Mouse (Mus musculus): ENCODE data around the gene Syt15. TPM values are rescaled to one million over a fixed set of nuclear protein-coding genes. Genes with fewer than 3 reads are reported as not detected.
A peak's percentile ranks its signal among the peaks of the same experiment; 100 is the strongest.
"Not testable (repeated sequence)": the region's sequence is repeated elsewhere in the genome, so short reads cannot be mapped to it uniquely, and the experiment has no call there.

Gene Syt15
- total RNA-seq, 2 experiments from 2014 or later: 0.35 to 0.67 TPM

DNA sequence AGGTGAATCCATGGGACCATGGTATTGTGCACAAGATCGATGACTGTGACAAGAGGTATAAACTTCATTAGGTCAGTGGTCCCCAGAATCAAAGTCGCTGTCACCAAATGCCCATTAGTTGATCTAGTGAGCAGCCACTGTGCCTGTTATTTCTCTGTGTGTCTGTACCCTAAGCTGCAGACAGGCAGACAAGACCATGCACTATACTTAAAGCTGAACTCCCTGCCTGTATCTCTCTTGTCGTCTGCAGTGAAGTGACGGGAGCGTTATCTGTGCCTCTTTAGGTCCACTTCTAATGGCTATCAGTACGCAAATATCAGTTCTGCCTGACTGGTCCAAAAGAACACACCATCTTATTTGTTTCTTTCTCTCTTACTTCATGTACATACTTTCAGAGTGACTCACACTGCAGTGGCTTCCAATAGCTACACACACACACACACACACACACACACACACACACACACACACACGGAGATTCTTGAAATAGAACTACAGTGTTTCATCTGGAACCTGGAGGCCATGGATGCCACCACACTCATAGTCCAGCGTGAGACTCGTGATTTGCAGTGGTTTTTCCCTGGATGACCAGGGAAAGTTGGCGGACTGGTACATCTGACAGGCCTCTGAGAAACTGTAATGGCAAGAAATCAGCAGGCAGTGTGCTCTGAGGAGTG lies 9.6 kb downstream of the Syt15 start:
- DNase-seq: peak; percentile 14 to 22

DNA sequence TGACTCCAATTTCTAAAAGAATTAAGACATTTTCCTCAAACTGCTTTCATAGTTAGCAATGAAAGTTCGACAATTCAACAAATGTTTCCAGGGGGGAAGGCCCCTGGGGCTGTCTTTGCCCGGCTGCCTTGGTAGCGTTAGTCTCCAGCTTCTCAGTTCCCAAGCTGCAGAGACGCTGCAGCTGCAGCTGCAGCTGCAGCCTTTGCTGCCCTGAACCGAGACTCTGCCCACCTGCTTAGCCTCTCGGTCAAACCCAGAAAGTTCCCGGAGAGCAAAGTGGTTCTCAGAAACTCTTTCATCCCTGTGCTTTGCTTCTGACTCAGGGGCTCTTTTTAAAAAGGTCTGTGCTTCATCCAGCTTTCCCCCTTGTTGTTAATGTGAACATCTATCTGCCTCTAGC lies 12.9 kb downstream of the Syt15 start:
- no peak for DNase-seq

DNA sequence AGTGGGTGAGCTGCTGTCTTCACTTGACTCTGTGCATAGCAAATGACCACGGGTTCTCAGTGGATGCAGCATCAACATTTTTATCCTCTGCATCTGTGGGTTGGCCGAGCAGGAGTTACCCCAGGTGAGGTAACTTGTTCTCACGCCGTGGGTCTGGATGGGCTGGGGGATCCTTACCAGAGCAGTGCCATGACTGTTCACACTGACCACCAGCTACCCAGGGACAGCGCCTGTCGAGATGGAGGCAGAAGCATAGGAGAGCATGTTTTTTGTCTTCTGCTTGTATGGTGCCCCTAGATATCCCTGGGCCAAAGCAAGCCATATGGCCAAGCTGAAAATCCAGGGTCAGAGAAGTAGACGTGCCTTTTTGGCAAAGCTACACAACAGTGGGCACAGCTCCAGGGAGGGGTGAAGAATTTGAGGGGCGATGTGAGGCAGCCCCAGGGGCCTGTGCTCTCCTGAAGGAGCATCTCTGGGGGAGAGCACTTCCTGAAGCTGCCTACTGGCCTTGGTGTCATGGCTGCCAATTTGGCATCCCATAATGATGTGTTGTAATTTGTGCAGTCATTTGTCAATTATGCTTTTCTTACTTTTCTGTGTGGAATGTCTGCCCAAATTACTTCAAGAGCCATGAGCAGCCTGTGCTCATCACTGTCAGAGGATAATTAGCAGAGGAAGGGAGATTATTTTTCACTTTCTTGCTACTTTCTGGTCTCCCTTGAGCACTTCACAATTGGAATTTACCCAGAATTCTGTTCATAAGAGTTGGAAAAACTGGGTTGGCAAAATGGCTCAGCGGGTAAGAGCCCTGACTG lies 13.7 kb downstream of the Syt15 start:
- DNase-seq: no peak

DNA sequence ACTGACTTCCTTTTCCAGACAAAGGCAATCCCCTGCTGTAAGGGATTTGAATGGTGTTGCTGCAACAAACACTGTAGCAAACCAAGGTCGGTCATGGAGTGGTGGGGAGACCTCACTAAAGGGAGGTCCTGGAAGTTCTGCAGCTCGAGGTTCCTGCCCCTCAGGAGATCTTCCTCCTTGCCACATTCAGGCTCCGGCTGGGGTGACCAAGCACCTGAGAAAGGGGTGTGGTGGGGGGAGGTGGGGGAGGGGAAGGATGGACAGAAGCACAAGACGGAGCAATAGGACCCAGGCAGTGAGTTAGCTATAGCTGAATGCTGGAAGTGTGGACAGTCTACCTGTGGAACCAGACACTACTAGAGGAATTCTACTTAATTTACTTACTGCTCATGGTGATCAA lies 14.5 kb downstream of the Syt15 start:
- DNase-seq: no peak

DNA sequence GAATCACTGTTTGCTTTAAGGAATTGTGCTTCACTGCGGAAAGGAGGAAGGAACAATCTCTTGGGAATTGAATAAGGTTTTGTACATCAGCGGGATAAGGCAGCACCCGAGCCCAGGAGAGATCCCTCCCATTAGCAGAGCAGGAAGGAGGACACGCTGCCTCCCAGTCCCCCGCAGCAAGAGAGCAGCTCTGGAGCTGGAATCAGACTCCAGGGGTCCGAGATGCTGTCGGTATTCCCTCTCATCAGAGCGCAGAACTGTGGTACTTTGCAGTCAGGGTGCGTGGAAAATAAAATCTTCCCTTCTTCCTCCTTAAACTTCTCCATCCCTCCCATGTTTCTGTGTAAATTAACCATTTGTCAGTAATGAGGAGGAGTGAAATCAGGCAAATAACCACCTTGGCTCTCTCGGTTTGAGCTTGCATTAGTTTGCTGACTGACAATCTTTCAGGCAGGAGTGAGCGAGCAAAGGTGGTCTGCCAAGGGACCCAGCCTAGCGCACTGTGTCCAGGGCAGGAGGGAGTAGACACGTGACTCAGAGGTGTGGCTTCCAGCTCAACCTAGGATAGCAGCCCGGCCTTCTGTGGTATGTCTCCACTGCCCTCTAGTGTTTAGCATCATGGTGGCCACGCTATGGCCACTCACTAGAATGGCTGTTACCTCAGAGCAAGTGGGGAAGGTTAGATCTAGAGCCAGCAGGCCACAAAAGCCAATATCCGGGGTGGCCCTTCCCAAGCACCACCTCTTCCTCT lies 15.4 kb downstream of the Syt15 start:
- peak; percentile 79 to 84 for DNase-seq

DNA sequence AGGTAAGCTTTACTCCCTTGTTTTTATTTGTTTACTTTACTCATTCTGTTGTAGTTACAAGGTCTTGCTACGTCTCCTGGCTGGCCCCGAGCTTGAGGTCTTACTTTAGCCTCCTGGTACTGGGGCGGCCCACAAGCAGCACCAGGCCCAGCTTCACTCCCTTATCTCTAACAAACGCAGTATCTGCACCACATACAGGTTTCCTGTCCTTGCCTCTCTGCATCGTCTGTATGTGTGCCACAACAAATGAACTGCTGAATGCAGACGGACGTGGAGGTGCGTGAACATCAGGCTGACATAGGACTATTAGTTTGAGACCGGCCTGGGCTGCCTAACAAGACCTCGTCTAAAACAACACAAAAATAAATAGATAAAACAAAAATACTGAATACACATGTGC lies 20.9 kb downstream of the Syt15 start:
- no peak for DNase-seq

DNA sequence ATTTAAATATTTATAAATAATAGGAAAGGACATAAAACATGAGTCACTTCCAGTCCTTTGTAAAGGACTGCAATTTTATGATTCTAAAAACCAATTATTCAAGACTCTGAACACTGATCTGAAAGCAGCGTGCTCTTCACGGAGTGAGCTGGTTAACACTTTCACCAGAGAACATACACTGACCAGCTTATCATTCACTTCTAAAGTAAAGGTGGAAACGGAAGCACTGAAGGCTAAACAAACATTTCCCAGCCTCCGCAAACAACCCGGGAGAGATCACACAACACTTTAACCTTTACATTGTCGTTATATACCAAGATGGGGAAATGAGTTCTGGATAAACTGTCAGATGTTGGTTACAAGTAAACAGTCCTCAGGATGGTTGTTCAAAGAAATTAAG lies 21.3 kb downstream of the Syt15 start:
- DNase-seq: no peak

DNA sequence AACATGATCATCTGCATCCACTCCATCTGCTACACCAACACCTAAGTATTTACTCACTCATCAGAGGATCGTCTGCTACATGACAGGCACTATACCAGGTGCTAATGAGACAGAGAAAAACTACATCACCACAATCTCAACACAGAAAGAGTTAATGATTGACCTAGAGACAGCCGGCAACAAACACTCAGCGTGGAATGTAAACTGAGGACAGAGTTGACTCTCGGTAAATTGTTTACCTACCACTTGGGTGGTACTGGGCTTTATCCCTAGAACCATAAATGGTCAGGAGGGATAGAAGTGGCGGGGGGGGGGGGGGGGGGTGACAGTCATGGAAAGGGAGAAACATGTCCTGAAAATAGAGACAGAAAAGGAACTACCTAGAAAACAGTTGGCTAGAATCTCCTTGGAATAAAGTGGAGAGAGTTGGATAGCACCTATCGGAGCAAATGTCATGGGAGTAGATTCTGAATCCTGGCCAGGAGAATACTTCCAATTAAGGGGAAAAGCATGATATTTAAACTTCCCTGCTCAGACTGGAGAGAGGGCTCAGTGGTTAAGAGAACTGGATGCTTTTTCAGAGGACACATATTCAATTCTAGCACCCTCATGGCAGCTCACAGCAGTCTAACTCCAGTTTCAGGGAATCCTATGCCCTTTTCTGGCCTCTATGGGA lies 33.2 kb downstream of the Syt15 start:
- no peak for DNase-seq

DNA sequence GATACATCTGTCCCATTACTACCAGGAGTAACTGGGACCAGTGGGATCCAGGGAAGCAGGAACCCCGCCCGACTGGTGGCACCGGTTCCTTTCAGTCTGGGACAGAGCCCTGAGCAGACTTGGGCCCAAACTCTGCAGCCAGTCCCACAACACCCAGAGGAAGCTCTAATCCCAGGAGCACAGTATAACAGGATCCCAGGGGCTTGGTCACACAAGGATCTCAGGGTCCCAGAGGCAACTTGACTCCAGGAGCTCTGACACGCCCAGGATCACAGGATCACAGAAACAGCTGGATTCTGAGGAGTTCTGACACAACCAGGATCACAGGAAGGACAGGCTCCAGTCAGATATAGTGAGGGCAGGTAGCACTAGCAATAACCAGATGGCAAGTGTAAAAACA lies 33.9 kb downstream of the Syt15 start:
- DNase-seq: peak in 1 of 2 experiments; percentile 19

DNA sequence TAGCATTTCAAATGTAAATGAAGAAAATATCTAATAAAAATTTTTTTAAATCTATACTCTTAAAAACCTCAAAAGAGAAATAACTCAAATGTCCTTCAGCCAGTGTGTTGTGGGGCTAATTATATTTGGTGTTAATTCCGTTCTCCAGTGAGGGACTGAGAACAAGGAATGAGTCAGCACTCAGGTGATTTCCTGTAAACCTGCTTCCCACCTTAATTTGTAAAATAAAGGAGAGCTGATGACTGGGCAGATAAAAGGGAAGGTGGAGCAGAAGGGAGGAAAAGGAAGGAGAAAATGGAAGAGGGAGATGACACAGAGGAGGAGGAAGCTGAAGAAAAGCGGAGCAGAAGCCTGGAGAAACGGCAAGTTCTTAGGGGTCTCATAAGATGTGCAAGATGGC lies 39.1 kb downstream of the Syt15 start:
- DNase-seq: not testable (repeated sequence)

DNA sequence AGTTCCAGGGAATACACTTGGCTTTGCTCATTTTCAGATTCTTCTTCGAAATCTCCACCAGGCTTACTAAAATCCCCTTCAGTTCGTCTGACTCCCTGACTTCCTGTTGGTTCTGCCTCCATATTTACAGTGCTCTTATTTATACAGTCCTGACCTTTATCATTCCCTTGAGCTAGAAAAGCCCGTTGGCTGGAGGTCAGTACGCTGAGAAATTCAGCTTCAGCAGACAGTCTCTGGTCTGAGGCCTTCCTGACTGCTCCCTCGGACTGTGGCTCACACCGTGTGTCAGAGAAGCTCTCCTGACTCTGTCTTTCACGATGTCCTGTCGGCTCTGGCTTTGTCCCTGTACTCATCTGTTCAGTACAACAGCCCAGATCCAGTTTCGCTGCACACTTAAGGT lies 48.7 kb downstream of the Syt15 start:
- DNase-seq: no peak

DNA sequence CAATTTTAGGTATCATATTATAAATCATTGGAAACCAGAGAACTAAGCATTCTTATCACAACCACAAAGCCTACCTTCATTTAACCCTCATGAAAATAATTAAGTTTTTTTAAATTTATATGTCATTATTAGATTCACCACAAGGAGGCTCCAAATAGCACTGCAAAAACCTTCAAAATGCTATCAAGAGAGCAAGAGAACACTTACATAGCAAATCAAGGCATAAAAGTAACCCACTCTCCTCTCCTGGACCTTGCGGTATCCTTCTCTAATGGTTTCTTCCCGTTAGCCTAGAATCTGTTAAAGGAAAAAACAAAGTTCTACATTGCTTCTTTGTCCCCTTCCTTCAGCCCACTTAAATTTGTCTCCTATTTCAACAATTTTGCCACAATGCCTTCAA lies 53.9 kb downstream of the Syt15 start:
- peak in 1 of 2 experiments; percentile 42 for DNase-seq

DNA sequence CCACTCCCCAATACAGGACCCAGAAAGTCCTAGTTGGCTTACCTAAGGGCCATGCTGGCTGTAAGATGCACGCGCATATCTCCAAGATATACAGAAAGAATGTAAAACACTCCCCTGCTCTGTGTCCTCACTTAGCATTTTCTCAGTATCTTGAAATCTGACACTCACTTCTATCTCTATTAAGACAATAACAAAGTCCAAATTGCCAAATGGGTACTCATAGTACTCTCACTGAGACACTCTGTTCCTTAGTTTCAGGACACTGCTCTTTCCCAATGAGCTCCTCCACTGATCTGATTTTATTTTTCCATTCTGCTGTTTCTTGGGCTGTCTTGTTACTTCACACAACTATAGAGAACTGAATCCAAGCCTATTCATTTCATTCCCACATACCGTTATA lies 54.7 kb downstream of the Syt15 start:
- DNase-seq: no peak

DNA sequence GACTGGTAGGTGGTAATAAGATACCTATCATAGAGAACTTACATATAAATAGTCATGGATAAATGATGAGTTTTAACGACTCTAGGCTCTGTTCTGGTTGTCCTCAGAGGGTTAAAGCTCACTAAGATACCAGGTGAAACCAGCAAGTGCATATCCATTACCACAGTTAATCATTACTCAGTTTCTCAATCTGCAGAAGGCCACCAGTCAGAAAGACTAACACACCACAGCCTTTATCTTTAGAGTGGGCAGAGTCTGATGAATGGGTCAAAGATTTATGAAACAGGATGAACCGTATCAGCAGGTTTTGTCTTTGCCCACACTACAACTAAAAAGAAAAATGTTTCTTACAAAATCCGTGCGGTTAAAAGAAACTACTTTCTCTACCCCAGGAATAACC lies 55.8 kb downstream of the Syt15 start:
- no peak for DNase-seq

DNA sequence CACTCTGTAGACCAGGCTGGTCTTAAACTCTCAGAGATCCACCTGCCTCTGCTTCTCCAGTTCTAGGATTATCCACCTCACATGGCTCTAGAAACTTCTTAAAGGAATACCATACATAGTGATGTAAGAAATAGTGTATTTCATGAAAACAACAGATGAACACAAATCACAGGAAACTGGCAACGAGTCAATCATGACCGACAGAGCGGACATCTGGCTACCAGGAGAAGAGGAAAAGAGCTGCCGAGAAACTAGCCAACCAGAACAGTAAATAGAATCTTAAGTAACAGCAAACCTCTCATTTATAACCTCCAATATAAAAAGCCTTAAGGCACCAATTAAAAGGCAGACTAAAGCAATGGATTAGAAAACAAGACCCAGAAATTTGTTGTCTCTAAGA lies 60.3 kb downstream of the Syt15 start:
- no peak for DNase-seq

Other genes starting within 250 kb of the Syt15 start
- under 1 TPM in 1 of 2 experiments, not detected in 1; 0.05 TPM for gene Zfp488, start 240.8 kb upstream of the Syt15 start, total RNA-seq (2021)
- gene Gm30083, start 204.4 kb upstream of the Syt15 start, total RNA-seq (2021): not detected
- not detected for gene Gm5460, start 202.8 kb upstream of the Syt15 start, total RNA-seq (2021)
- not detected for gene Antxrl, start 166.9 kb upstream of the Syt15 start, total RNA-seq (2021)
- gene Anxa8, start 133.6 kb upstream of the Syt15 start, total RNA-seq (2021): 1 to 10 TPM; 1.8 to 5.4 TPM
- not detected for gene A630023A22Rik, start 116.8 kb upstream of the Syt15 start, total RNA-seq (2021)
- gene Npy4r, start 67.1 kb upstream of the Syt15 start, total RNA-seq (2021): under 1 TPM; 0.07 to 0.13 TPM
- gene Gprin2, start 17.9 kb upstream of the Syt15 start, total RNA-seq (2021): under 1 TPM; 0.13 to 0.25 TPM
- gene Shld2, start 90.9 kb downstream of the Syt15 start, total RNA-seq (2021): 1 to 10 TPM; 6.0 to 8.5 TPM
- 100 to 1,000 TPM; 148 to 183 TPM for gene Glud1, start 91.1 kb downstream of the Syt15 start, total RNA-seq (2021)
- gene Fam25c, start 135.8 kb downstream of the Syt15 start, total RNA-seq (2021): not detected
- gene Sncg, start 155.2 kb downstream of the Syt15 start, total RNA-seq (2021): 10 to 100 TPM; 11.6 to 12.6 TPM
- gene Mmrn2, start 155.9 kb downstream of the Syt15 start, total RNA-seq (2021): 10 to 100 TPM; 30.1 to 30.7 TPM

All from heart, adult 18-20 months (tissue).